Mouse (Mus musculus): Measurements from ENCODE around the gene Spcs3. TPM values are rescaled to one million over a fixed set of nuclear protein-coding genes. Genes with fewer than 3 reads are reported as not detected.

Gene Spcs3
- polyA plus RNA-seq, 1 experiment from 2014 or later: 85.8 TPM

- no peak for DNase-seq (ENCODE audit: low spot score)
- WGBS: 77% methylated on average over 6 of the region's 6 CpGs
- Histone ChIP-seq H3K9ac (ENCODE audit: low read length) (no peak overlapping the region), H3K36me3 (ENCODE audit: control insufficient read depth, insufficient read depth, low read length) (no peaks in the 10 kb centered on the region), H3K27me3 (ENCODE audit: control insufficient read depth, insufficient read depth, low read length) (no peaks in the 10 kb centered on the region), H3K4me2 (ENCODE audit: low read depth, low read length, severe bottlenecking) (no peak overlapping the region), H3K27ac (ENCODE audit: low read depth, low read length) (no peak overlapping the region), H3K4me3 (ENCODE audit: low read depth, low read length) (no peak overlapping the region), H3K9me3 (ENCODE audit: control insufficient read depth, low read length) (no peaks in the 10 kb centered on the region), H3K4me1 (replicated peaks; ENCODE audit: control insufficient read depth, insufficient read depth, low read length) (no peaks in the 10 kb centered on the region)
- ATAC-seq (replicated peaks; ENCODE audit: low FRiP score): no peak
Observed at GRCm38 (mm10) chr8:54548383-54548782, 18.6 kb upstream of the Spcs3 start.

- H3K4me2 ChIP-seq (ENCODE audit: low read depth, low read length, severe bottlenecking): no peak overlapping the region
- H3K27me3 ChIP-seq (ENCODE audit: control insufficient read depth, insufficient read depth, low read length): no peaks in the 10 kb centered on the region
- ATAC-seq (replicated peaks; ENCODE audit: low FRiP score) (no peak), DNase-seq (ENCODE audit: low spot score) (no peak)
- WGBS: 72% methylated on average over 1 of the region's 1 CpGs
- H3K4me3 ChIP-seq (ENCODE audit: low read depth, low read length): no peak overlapping the region
- H3K9ac ChIP-seq (ENCODE audit: low read length): no peak overlapping the region
- H3K4me1 ChIP-seq (replicated peaks; ENCODE audit: control insufficient read depth, insufficient read depth, low read length): no peaks in the 10 kb centered on the region
- no peaks in the 10 kb centered on the region for H3K9me3 ChIP-seq (ENCODE audit: control insufficient read depth, low read length)
- H3K27ac ChIP-seq (ENCODE audit: low read depth, low read length): no peak overlapping the region
- no peaks in the 10 kb centered on the region for H3K36me3 ChIP-seq (ENCODE audit: control insufficient read depth, insufficient read depth, low read length)
Observed at GRCm38 (mm10) chr8:54541331-54541730, 11.5 kb upstream of the Spcs3 start.

GRCm38 (mm10) chr8:54537285-54537684 is 7.5 kb upstream of the Spcs3 start:
- no peak for DNase-seq (ENCODE audit: low spot score)
- H3K4me3 ChIP-seq (ENCODE audit: low read depth, low read length): no peak overlapping the region
- 97% methylated on average over 3 of the region's 3 CpGs for WGBS

GRCm38 (mm10) chr8:54535172-54535571 is 5.4 kb upstream of the Spcs3 start:
- Histone ChIP-seq H3K9ac (ENCODE audit: low read length) (no peak overlapping the region), H3K4me1 (replicated peaks; ENCODE audit: control insufficient read depth, insufficient read depth, low read length) (no peaks in the 10 kb centered on the region), H3K27me3 (ENCODE audit: control insufficient read depth, insufficient read depth, low read length) (no peaks in the 10 kb centered on the region), H3K27ac (ENCODE audit: low read depth, low read length) (no peak overlapping the region), H3K4me2 (ENCODE audit: low read depth, low read length, severe bottlenecking) (no peak overlapping the region), H3K4me3 (ENCODE audit: low read depth, low read length) (no peak overlapping the region), H3K9me3 (ENCODE audit: control insufficient read depth, low read length) (no peaks in the 10 kb centered on the region), H3K36me3 (ENCODE audit: control insufficient read depth, insufficient read depth, low read length) (no peaks in the 10 kb centered on the region)
- WGBS: 83% methylated on average over 5 of the region's 5 CpGs
- DNase-seq (ENCODE audit: low spot score) (no peak), ATAC-seq (replicated peaks; ENCODE audit: low FRiP score) (no peak)

More at GRCm38 (mm10) chr8:54537285-54537684, 7.5 kb upstream of the Spcs3 start:
- Histone ChIP-seq H3K27me3 (ENCODE audit: control insufficient read depth, insufficient read depth, low read length) (no peaks in the 10 kb centered on the region), H3K27ac (ENCODE audit: low read depth, low read length) (no peak overlapping the region), H3K4me2 (ENCODE audit: low read depth, low read length, severe bottlenecking) (no peak overlapping the region), H3K4me1 (replicated peaks; ENCODE audit: control insufficient read depth, insufficient read depth, low read length) (no peaks in the 10 kb centered on the region), H3K9ac (ENCODE audit: low read length) (no peak overlapping the region), H3K9me3 (ENCODE audit: control insufficient read depth, low read length) (no peaks in the 10 kb centered on the region), H3K36me3 (ENCODE audit: control insufficient read depth, insufficient read depth, low read length) (no peaks in the 10 kb centered on the region)
- ATAC-seq (replicated peaks; ENCODE audit: low FRiP score): no peak

GRCm38 (mm10) chr8:54528571-54528970 is 1.2 kb downstream of the Spcs3 start:
- Histone ChIP-seq H3K4me3 (ENCODE audit: low read depth, low read length) (peak overlapping the region; percentile 73), H3K36me3 (ENCODE audit: control insufficient read depth, insufficient read depth, low read length) (no peaks in the 10 kb centered on the region), H3K4me1 (replicated peaks; ENCODE audit: control insufficient read depth, insufficient read depth, low read length) (peaks cover 3% of the 10 kb centered on the region; the same call in 1 of the 2 replicates)

GRCm38 (mm10) chr8:54526700-54527099 is 3.1 kb downstream of the Spcs3 start:
- H3K9ac ChIP-seq (ENCODE audit: low read length): no peak overlapping the region
- peaks cover 3% of the 10 kb centered on the region; the same call in 1 of the 2 replicates for H3K4me1 ChIP-seq (replicated peaks; ENCODE audit: control insufficient read depth, insufficient read depth, low read length)
- no peaks in the 10 kb centered on the region for H3K36me3 ChIP-seq (ENCODE audit: control insufficient read depth, insufficient read depth, low read length)
- H3K27me3 ChIP-seq (ENCODE audit: control insufficient read depth, insufficient read depth, low read length): no peaks in the 10 kb centered on the region
- no peak overlapping the region for H3K4me2 ChIP-seq (ENCODE audit: low read depth, low read length, severe bottlenecking)
- 98% methylated on average over 6 of the region's 6 CpGs for whole genome bisulfite sequencing
- DNase-seq (ENCODE audit: low spot score): no peak
- no peaks in the 10 kb centered on the region for H3K9me3 ChIP-seq (ENCODE audit: control insufficient read depth, low read length)
- no peak overlapping the region for H3K4me3 ChIP-seq (ENCODE audit: low read depth, low read length)
- ATAC-seq (replicated peaks; ENCODE audit: low FRiP score): no peak
- no peak overlapping the region for H3K27ac ChIP-seq (ENCODE audit: low read depth, low read length)

More at GRCm38 (mm10) chr8:54528571-54528970, 1.2 kb downstream of the Spcs3 start:
- peak overlapping the region; percentile 86 for H3K9ac ChIP-seq (ENCODE audit: low read length)
- H3K27ac ChIP-seq (ENCODE audit: low read depth, low read length): no peak overlapping the region
- no peaks in the 10 kb centered on the region for H3K9me3 ChIP-seq (ENCODE audit: control insufficient read depth, low read length)
- H3K4me2 ChIP-seq (ENCODE audit: low read depth, low read length, severe bottlenecking): peak overlapping the region; percentile 49
- ATAC-seq (replicated peaks; ENCODE audit: low FRiP score): no peak
- no peak for DNase-seq (ENCODE audit: low spot score)
- 67% methylated on average over 7 of the region's 7 CpGs for WGBS
- no peaks in the 10 kb centered on the region for H3K27me3 ChIP-seq (ENCODE audit: control insufficient read depth, insufficient read depth, low read length)

GRCm38 (mm10) chr8:54525606-54526005 is 4.2 kb downstream of the Spcs3 start:
- Histone ChIP-seq H3K9ac (ENCODE audit: low read length) (no peak overlapping the region), H3K4me1 (replicated peaks; ENCODE audit: control insufficient read depth, insufficient read depth, low read length) (peaks cover 3% of the 10 kb centered on the region; the same call in 1 of the 2 replicates), H3K27ac (ENCODE audit: low read depth, low read length) (no peak overlapping the region), H3K27me3 (ENCODE audit: control insufficient read depth, insufficient read depth, low read length) (no peaks in the 10 kb centered on the region), H3K36me3 (ENCODE audit: control insufficient read depth, insufficient read depth, low read length) (no peaks in the 10 kb centered on the region), H3K4me3 (ENCODE audit: low read depth, low read length) (no peak overlapping the region), H3K4me2 (ENCODE audit: low read depth, low read length, severe bottlenecking) (no peak overlapping the region), H3K9me3 (ENCODE audit: control insufficient read depth, low read length) (no peaks in the 10 kb centered on the region)
- ATAC-seq (replicated peaks; ENCODE audit: low FRiP score): no peak
- no peak for DNase-seq (ENCODE audit: low spot score)
- 93% methylated on average over 2 of the region's 2 CpGs for WGBS

GRCm38 (mm10) chr8:54520516-54520915 is 9.3 kb downstream of the Spcs3 start:
- DNase-seq (ENCODE audit: low spot score) (no peak), ATAC-seq (replicated peaks; ENCODE audit: low FRiP score) (no peak)
- H3K36me3 ChIP-seq (ENCODE audit: control insufficient read depth, insufficient read depth, low read length): no peaks in the 10 kb centered on the region; the same call in 1 of the 2 replicates
- no peak overlapping the region for H3K4me3 ChIP-seq (ENCODE audit: low read depth, low read length)
- H3K9me3 ChIP-seq (ENCODE audit: control insufficient read depth, low read length): no peaks in the 10 kb centered on the region
- no peak overlapping the region for H3K9ac ChIP-seq (ENCODE audit: low read length)
- WGBS: 62% methylated on average over 4 of the region's 4 CpGs
- no peak overlapping the region for H3K27ac ChIP-seq (ENCODE audit: low read depth, low read length)
- no peak overlapping the region for H3K4me2 ChIP-seq (ENCODE audit: low read depth, low read length, severe bottlenecking)
- H3K27me3 ChIP-seq (ENCODE audit: control insufficient read depth, insufficient read depth, low read length): no peaks in the 10 kb centered on the region
- no peaks in the 10 kb centered on the region for H3K4me1 ChIP-seq (replicated peaks; ENCODE audit: control insufficient read depth, insufficient read depth, low read length)

- no peaks in the 10 kb centered on the region for H3K9me3 ChIP-seq (ENCODE audit: control insufficient read depth, low read length)
- no peak overlapping the region for H3K4me2 ChIP-seq (ENCODE audit: low read depth, low read length, severe bottlenecking)
- ATAC-seq (replicated peaks; ENCODE audit: low FRiP score): peak; percentile 10; the same call in 1 of the 2 replicates
- H3K4me1 ChIP-seq (replicated peaks; ENCODE audit: control insufficient read depth, insufficient read depth, low read length): no peaks in the 10 kb centered on the region
- no peak overlapping the region for H3K9ac ChIP-seq (ENCODE audit: low read length)
- no peak overlapping the region for H3K4me3 ChIP-seq (ENCODE audit: low read depth, low read length)
- H3K36me3 ChIP-seq (ENCODE audit: control insufficient read depth, insufficient read depth, low read length): no peaks in the 10 kb centered on the region; the same call in 1 of the 2 replicates
- 85% methylated on average over 10 of the region's 10 CpGs for WGBS
- H3K27me3 ChIP-seq (ENCODE audit: control insufficient read depth, insufficient read depth, low read length): no peaks in the 10 kb centered on the region
- no peak overlapping the region for H3K27ac ChIP-seq (ENCODE audit: low read depth, low read length)
- no peak for DNase-seq (ENCODE audit: low spot score)
Observed at GRCm38 (mm10) chr8:54518756-54519460, 10.9 kb downstream of the Spcs3 start.
